Mouse (Mus musculus) spleen, embryonic (tissue): ENCODE data around the gene Eif4enif1.

Experiments used
- CTCF ChIA-PET: fragments of 350-600 bp; sonication (Branson Sonifier 250); formaldehyde crosslinking; loops from one replicate; lab custom pipeline; 2022; lab: Charles Lee

The Eif4enif1 gene

GRCm38 (mm10) chr11:3293361-3293760 is 91.2 kb downstream of the Eif4enif1 start:
- CTCF ChIA-PET = no interaction called here
